Mouse (Mus musculus): Measurements from ENCODE around the gene Bdh2. TPM values are rescaled to one million over a fixed set of nuclear protein-coding genes. Genes with fewer than 3 reads are reported as not detected.

Bdh2 gene
- total RNA-seq, 2 experiments from 2014 or later, result 3.7 to 4.7 TPM

Other genes starting within 250 kb of the Bdh2 start
- gene Cenpe, start 68.7 kb upstream of the Bdh2 start, total RNA-seq (2021), result 1 to 10 TPM; 2.8 to 5.6 TPM
- under 1 TPM; 0.29 to 0.39 TPM for gene Slc9b2, start 26.5 kb downstream of the Bdh2 start, total RNA-seq (2021)
- under 1 TPM in 1 of 2 experiments, not detected in 1; 0.44 TPM for gene Slc9b1, start 66.8 kb downstream of the Bdh2 start, total RNA-seq (2021)
- gene Cisd2, start 142.7 kb downstream of the Bdh2 start, total RNA-seq (2021), result 10 to 100 TPM; 43.0 to 45.7 TPM
- 100 to 1,000 TPM; 292 to 344 TPM for gene Ube2d3, start 156.9 kb downstream of the Bdh2 start, total RNA-seq (2021)
- 10 to 100 TPM; 18.0 to 19.3 TPM for gene Manba, start 204.4 kb downstream of the Bdh2 start, total RNA-seq (2021)

Data from heart, postnatal 14 days (tissue).